Mouse (Mus musculus) ZHBTc4 (cell line): Measurements from ENCODE around the gene Rara.

Experiments
- DNase-seq: peaks from one replicate; pipeline ENCODE4 v3.0.0-alpha.2; 2011; ENCODE audit warnings: low read depth, low spot score

Gene Rara

GRCm38 (mm10) chr11:98927438-98928076, at the start of gene Rara:
Gene Rara (plus strand): TSS chr11:98927818.
- DNase-seq: no peak

DNA sequence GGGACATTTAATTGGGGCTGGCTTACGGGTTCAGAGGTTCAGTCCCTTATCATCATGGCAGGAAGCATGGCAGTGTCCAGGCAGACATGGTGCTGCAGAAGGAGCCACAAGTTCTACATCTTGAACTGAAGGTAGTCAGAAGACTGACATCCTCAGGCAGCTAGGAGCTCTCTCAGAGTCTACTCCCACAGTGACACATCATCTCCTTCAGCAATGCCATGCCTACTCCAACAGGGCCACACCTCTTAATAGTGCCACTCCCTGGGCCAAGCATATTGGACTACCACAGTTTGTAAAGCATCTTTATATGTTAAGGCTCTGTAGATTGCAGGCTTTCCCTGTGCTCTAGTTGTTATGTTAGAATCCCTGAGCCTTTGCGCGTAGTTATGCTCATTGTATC, 39.9 kb upstream of the Rara start:
- no peak for DNase-seq

DNA sequence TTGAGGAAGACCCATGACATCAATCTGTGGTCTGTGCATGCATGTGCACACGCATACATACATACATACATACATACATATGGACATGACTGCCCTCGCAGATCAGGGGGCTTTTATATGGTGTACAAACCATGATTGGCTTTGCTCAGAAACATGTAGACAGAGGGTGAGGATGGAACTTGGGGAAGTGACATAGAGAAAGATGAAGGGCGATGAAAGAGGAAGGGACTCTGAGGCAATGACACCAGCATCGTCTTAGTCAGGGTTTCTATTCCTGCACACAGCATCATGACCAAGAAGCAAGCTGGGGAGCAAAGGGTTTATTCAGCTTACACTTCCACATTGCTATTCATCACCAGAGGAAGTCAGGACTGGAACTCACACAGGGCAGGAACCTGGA, 38.5 kb upstream of the Rara start:
- no peak for DNase-seq

GRCm38 (mm10) chr11:98889977-98890376, 37.6 kb upstream of the Rara start:
- no peak for DNase-seq

- DNase-seq: peak; percentile 35
These were observed 35.2 kb upstream of the Rara start for GRCm38 (mm10) chr11:98892426-98892825.

DNA sequence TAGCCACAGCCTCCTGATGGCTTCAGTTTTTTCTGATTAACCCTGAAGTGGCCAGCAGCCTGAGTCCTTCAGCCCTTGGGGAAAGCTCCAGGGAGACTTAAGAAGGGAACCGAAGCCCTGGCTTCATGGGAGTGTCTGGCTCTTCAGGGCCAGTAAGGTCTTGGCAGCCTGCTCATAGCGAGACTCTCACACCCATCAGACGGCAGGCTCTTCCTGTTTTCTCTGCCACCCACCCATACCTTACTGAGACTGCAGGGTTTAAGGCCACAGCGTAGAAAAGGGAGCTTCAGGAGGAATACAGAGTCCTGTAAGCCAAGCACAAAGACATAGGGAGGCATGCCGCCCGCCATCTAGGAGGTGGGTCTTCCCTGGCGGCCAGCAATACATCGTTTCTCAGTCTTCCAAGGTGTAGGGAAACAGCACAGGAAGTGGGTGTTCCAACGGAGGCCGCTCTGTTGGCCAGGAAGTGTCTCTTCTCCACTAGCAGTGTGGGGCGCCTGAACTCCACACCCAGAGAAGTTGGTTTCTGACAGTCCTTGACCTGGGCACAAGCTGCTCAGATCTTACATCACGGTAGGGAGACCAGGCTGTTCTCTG, 27.0 kb upstream of the Rara start:
- no peak for DNase-seq

DNA sequence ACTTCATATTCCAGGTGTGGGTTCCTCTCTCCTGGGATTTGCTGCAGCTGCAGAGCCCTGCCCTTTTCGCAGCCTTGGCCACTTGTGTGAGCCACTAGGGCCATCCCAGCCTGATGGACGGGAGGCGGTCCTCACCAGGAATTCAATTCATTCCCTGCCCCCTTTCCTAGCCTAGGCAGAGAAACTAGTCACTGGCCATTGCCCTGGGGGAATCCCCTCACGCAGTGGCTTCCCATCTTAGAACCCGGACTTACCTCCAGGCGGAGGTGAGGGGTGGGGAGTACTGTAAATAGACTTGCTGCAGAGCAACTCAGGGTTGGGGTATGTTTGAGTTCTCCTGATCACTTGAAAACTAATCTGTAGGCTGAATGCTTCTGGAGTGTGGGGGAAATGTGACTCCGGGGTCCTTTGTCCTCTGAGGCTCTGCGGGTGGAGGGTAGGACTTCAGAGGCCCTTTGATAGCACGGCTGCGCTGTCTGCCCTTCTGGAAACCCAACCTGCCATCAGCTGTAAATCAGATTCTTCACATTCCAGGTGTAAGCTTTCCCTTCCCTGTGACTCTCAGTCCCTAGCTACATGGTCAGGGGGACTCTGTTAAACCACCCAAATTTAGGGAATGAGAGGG, 24.9 kb upstream of the Rara start:
- DNase-seq: peak; percentile 66

DNA sequence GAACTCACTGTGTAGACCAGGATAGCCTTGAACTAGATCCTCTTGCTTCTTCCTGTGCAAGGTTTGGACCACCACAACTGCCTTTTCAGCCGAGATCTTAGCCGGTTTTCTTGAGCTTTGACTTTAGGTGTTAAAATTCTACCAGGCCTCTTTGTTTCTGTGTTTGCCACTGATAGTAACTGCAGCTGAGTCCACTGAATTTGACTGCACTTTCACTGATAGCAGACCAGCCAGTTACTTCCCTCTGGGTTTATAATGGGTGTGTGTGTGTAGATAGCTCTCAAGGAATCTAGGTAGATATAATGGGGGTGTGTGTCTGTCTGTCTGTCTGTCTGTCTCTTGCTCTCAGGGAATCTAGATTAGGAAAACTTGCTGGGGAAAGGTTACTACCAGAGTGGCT, 23.0 kb upstream of the Rara start:
- DNase-seq: no peak

DNA sequence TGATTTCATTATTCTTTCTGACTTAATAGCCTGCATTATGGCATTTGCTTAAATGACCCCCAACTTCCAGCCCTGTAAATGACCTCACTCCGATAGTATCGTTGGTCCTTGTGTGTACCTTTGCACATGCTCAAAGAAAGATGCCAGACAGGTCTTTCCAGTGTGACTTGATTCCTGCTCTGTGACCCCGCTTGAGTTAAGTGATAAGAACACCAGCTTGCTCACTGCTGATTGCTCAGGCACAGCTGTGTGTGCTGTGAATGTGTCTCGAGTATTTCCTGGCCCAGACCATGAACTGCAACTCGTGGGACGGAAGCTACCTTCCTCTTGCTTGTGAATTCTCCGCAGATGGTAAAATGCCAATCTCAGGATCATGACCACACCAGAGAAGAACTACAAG, 22.6 kb upstream of the Rara start:
- DNase-seq: no peak

GRCm38 (mm10) chr11:98905583-98905982, 22.0 kb upstream of the Rara start:
- no peak for DNase-seq

DNA sequence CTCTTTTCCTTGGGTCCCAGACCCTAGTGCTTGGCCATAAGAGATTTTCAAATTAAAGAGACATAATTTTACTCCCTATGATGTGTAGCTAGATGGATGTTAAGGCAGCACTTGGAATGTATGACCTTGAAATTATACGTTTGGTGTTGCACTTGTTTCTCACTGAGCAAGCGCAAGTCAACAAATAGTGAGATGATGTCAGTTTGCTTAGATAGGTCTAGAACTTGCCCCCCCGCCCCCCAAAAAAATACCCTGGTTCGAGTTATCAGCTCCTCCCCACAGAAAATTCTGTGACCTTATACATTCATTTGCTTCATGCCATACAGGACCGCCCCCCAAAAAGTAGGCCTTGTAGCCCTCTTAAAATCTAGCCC, 20.6 kb upstream of the Rara start:
- DNase-seq: no peak

- peak; percentile 100 for DNase-seq
These were observed 20.0 kb upstream of the Rara start, which contains the start of gene Cdc6 for GRCm38 (mm10) chr11:98907437-98908173. Gene Cdc6 (plus strand): TSS chr11:98907801.

GRCm38 (mm10) chr11:98909654-98910053, 18.0 kb upstream of the Rara start:
- DNase-seq: peak; percentile 73

DNA sequence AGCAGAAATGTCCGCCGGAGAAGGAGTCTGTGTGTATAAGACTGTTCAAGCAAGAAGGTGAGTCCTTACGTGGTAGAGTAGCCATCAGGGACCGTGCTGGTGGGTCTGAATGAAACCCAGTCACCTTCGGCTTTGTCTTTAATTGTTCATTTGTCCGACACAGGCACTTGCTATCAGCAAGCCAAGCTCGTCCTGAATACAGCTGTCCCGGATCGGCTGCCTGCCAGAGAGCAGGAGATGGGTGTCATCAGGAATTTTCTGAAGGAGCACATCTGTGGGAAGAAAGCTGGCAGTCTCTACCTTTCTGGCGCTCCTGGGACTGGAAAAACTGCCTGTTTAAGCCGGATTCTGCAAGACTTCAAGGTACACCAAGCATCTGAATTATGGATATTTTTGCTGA, 17.2 kb upstream of the Rara start:
- no peak for DNase-seq

DNA sequence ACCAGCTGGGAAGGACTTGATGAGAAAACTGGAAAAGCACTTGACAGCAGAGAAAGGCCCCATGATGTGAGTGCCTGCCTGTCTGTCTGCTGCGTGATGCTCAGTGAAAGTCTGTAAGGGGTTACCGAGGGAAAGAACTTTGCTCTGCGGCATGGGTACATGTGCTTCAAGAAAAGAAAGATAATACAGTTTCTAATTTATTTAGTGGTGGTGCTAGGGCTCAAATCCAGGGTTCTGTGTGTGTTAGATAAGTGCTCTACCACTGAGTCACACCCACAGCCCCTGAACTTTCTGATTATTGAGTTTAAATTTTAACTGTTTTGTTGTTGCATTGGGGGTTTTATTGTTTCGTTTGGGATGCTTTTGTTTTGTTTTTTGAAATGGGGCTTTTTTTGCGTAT, 16.1 kb upstream of the Rara start:
- no peak for DNase-seq

- DNase-seq: no peak
These were observed 13.4 kb upstream of the Rara start for GRCm38 (mm10) chr11:98914196-98914595.

GRCm38 (mm10) chr11:98916376-98916775, 11.2 kb upstream of the Rara start:
- peak; percentile 70 for DNase-seq

DNA sequence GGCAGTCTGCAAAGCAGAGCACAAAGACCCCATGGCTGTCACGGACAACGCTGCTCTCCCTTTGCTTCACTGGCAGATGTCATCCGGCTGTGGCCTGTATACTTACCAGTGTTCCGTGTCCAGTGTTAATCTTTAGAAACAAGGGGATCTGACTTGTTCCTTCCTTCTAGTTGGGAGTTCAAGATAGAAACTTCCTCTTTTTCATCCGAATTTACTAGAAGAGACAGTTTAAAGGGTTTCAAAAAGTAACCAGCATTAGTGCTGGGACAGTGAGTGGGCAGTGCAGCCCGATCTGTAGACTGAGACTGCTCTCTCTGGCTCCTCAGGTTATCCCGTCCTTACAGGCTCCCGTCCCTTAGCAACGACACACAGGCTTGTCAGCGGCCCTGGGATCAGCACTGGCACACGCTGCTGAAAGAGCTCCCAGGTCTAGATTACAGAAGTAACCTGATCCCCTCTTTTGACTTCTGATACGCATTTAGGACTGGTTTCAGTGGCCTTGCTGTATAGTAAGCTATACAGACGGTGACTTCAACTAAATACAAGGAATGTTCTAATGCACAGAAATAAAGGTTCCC, 10.1 kb upstream of the Rara start:
- DNase-seq: no peak

DNA sequence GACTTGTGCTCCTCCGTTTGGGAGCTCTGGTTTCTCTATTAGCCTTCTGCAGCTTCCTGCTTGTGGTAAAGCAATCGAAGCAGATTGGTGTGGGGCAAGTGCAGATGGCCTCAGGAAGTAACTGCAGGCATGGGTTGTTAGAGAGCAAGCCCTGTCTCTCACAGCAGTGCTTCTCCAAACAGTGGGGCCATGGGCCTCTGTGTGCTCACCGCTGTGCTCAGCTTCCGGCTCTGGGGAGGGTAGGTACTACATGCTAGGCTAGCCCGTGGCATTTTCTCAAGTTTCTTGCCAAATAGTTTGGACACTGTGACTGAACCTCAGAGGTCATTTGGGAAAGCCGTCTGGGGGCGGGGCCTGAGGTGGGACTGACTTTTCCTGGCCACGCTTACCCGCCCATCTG, 9.4 kb upstream of the Rara start:
- DNase-seq: no peak

GRCm38 (mm10) chr11:98919009-98919408, 8.6 kb upstream of the Rara start:
- no peak for DNase-seq

- DNase-seq: peak; percentile 79
These were observed 5.8 kb upstream of the Rara start for GRCm38 (mm10) chr11:98921813-98922212.

DNA sequence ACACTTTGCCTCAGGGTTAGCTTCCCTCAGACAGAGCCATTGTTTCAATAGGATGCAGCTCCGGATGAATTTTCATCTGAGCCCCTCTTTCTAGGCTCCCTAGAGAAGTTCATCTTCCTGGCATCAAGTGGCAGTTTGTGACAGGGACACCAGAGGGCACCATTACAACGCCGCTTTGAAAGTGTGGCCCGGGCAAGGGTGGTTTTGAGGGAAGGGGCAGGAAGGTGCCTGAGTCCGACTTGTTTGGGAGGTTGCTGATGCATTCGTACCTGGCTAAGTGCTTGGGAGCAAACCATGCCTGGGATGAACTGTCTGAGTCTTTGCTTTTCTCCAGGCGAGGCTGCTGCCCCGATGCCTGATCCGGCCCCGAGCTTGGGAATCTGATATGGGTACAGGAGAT, 5.3 kb upstream of the Rara start:
- DNase-seq: peak; percentile 77
